Mouse (Mus musculus): ENCODE data around the gene Shc4. TPM values are rescaled to one million over a fixed set of nuclear protein-coding genes. Genes with fewer than 3 reads are reported as not detected.

Shc4 gene
- polyA plus RNA-seq, 1 experiment from 2014 or later, result 2.8 TPM

DNA sequence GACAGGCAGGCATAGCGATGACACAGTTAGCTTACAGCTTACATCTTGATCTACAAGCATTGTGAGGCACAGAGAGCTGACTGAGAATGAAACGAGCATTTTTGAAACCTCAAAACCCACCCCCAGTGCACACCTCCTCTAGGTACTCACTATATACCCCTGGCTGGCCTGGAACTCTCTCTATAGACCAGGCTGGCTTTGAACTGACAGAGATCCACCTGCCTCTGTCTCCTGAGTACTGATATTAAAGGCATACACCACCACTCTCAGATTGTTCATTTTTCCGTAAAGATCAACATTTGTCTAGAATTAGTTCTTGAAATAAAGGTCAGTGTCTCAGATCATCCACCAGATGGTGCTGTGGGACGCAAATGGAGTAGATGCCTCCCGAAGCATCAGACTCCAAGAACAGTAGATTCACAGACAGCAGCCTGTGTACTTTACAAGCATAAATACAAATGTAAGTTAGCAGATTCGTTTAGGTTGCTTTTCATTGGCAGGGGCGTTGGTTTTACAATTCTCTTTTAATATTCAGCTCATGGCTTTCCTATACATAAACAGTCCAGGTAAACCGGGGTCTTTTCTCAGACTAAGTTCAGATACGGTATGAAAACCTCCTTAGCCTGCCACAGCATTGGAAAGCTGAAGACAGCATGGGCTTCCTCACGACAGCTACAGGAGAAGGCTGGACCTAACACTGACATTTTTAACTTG is 64.0 kb downstream of the Shc4 start:
- Histone ChIP-seq H3K9me3 (no peaks in the 10 kb centered on the region), H3K4me1 (replicated peaks) (peaks cover 16% of the 10 kb centered on the region), H3K27ac (no peak overlapping the region), H3K9ac (peak overlapping the region; percentile 35; the same call in 1 of the 2 replicates), H3K27me3 (peaks cover 6% of the 10 kb centered on the region; the same call in 1 of the 2 replicates), H3K4me3 (peak overlapping the region; percentile 23), H3K4me2 (peak overlapping the region; percentile 48), H3K36me3 (no peaks in the 10 kb centered on the region)
- peak; percentile 74 for ATAC-seq (ENCODE audit: low FRiP score)
- 18% methylated on average over 10 of the region's 10 CpGs for WGBS

- H3K4me1 ChIP-seq (replicated peaks), result peaks cover under 1% of the 10 kb centered on the region; the same call in 1 of the 2 replicates
- H3K4me2 ChIP-seq, result no peak overlapping the region
- ATAC-seq (ENCODE audit: low FRiP score), result no peak
- no peak overlapping the region for H3K9ac ChIP-seq
- H3K27me3 ChIP-seq, result no peaks in the 10 kb centered on the region
- 91% methylated on average over 9 of the region's 9 CpGs for WGBS
- H3K4me3 ChIP-seq, result no peak overlapping the region
- H3K36me3 ChIP-seq, result no peaks in the 10 kb centered on the region
- H3K9me3 ChIP-seq, result no peaks in the 10 kb centered on the region
- H3K27ac ChIP-seq, result no peak overlapping the region
These were observed 68.6 kb downstream of the Shc4 start for GRCm38 (mm10) chr2:125655391-125655790.

DNA sequence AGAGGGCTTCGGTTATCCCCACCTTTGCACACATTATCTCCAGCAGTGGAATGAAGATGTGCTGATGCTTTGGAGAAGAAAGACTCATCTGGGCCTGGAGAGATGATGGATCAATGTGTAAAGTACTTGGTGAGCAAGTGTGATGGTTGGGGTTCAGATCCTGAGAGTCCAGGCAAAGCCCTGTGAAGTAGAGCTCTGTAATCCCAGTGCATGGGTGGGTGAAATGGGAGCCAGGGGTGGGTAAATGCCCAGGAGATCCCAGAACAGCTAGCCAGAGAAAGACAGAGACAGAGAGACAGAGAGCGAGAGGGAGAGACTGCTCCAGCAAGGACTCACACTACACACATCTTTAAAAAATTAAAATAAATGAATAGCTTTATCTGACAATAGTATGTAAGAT is 70.7 kb downstream of the Shc4 start:
- Histone ChIP-seq H3K27me3 (no peaks in the 10 kb centered on the region), H3K9ac (no peak overlapping the region), H3K36me3 (no peaks in the 10 kb centered on the region), H3K4me2 (no peak overlapping the region), H3K9me3 (no peaks in the 10 kb centered on the region), H3K4me1 (replicated peaks) (no peaks in the 10 kb centered on the region), H3K4me3 (no peak overlapping the region), H3K27ac (no peak overlapping the region)
- 95% methylated on average over 2 of the region's 2 CpGs for WGBS
- ATAC-seq (ENCODE audit: low FRiP score), result no peak

GRCm38 (mm10) chr2:125651563-125651962 is 72.4 kb downstream of the Shc4 start:
- Histone ChIP-seq H3K9ac (no peak overlapping the region), H3K4me3 (no peak overlapping the region), H3K4me2 (no peak overlapping the region), H3K36me3 (no peaks in the 10 kb centered on the region), H3K27me3 (no peaks in the 10 kb centered on the region), H3K27ac (no peak overlapping the region), H3K4me1 (replicated peaks) (no peaks in the 10 kb centered on the region), H3K9me3 (no peaks in the 10 kb centered on the region)
- no peak for ATAC-seq (ENCODE audit: low FRiP score)
- WGBS, result 57% methylated on average over 8 of the region's 8 CpGs

DNA sequence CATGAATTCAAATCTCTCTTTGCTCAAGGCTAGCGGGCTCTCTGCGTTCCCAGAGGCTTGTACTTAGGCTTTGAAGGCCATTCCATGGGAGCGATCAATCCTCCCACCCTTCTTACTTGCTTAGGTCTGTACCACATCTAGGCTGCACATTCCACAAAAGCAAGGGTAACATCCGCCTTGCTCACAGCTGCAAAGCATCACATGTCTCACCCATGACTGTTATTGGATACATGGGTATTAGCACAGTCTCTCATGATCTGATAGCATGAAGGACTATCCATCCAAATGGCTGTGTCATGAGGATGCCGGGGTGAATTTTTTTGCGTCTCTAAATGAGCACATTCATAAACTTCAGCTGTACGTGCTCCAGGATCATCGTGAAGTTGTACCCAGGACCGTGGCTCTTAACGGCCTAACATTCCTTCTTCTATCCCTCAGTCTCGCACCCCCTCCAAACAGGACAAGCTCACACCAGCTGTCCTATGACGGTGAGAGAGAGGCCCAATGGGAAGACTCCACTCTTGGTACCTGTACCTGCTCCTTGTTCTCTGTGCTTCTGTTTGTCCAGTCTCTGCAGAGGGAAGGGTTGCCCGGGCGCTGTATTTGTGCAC is 73.1 kb downstream of the Shc4 start:
- Histone ChIP-seq H3K9ac (no peak overlapping the region), H3K4me1 (replicated peaks) (no peaks in the 10 kb centered on the region), H3K4me3 (no peak overlapping the region), H3K27ac (no peak overlapping the region), H3K9me3 (no peaks in the 10 kb centered on the region), H3K36me3 (no peaks in the 10 kb centered on the region), H3K4me2 (no peak overlapping the region), H3K27me3 (no peaks in the 10 kb centered on the region)
- 94% methylated on average over 14 of the region's 14 CpGs for WGBS
- no peak for ATAC-seq (ENCODE audit: low FRiP score)

DNA sequence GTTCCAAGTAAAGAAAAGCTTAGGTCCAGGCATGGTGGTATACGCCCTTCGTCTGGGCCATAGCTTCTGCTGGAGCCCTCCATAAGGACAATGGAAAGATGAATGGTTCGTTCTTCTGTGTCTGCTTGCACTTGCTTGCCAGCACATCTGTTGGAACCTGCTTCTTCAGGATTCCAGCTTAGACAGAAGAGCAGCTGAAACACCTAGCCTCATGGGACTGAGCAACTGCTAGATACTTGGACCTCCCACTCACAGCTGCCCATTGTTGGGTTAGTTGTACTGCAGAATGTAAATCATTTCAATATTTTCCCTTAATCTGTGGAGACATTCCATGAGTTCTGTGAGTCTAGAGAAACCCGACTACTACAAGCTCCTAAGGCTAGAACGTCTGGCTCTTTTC is 73.9 kb downstream of the Shc4 start:
- WGBS, result 90% methylated on average over 5 of the region's 5 CpGs
- H3K9ac ChIP-seq, result no peak overlapping the region
- no peak overlapping the region for H3K27ac ChIP-seq
- no peak overlapping the region for H3K4me2 ChIP-seq
- no peak overlapping the region for H3K4me3 ChIP-seq
- 0 out of 2 replicates have a peak, but pooled peaks cover 4% of the 10 kb centered on the region for H3K4me1 ChIP-seq (replicated peaks)
- no peaks in the 10 kb centered on the region for H3K27me3 ChIP-seq
- no peak for ATAC-seq (ENCODE audit: low FRiP score)
- H3K36me3 ChIP-seq, result no peaks in the 10 kb centered on the region
- H3K9me3 ChIP-seq, result no peaks in the 10 kb centered on the region

GRCm38 (mm10) chr2:125644912-125645311 is 79.0 kb downstream of the Shc4 start:
- 56% methylated on average over 6 of the region's 6 CpGs for WGBS
- H3K9me3 ChIP-seq, result no peaks in the 10 kb centered on the region
- no peaks in the 10 kb centered on the region for H3K36me3 ChIP-seq
- no peak overlapping the region for H3K4me3 ChIP-seq
- H3K9ac ChIP-seq, result no peak overlapping the region
- H3K27ac ChIP-seq, result no peak overlapping the region
- no peaks in the 10 kb centered on the region for H3K27me3 ChIP-seq
- H3K4me2 ChIP-seq, result no peak overlapping the region
- ATAC-seq (ENCODE audit: low FRiP score), result no peak
- H3K4me1 ChIP-seq (replicated peaks), result 0 out of 2 replicates have a peak, but pooled peaks cover 6% of the 10 kb centered on the region

GRCm38 (mm10) chr2:125637331-125637730 is 86.6 kb downstream of the Shc4 start:
- Histone ChIP-seq H3K9ac (no peak overlapping the region), H3K4me3 (no peak overlapping the region), H3K4me1 (replicated peaks) (no peaks in the 10 kb centered on the region), H3K36me3 (no peaks in the 10 kb centered on the region), H3K9me3 (no peaks in the 10 kb centered on the region), H3K4me2 (no peak overlapping the region), H3K27me3 (no peaks in the 10 kb centered on the region), H3K27ac (no peak overlapping the region)
- ATAC-seq (ENCODE audit: low FRiP score), result no peak
- 81% methylated on average over 7 of the region's 7 CpGs for WGBS

DNA sequence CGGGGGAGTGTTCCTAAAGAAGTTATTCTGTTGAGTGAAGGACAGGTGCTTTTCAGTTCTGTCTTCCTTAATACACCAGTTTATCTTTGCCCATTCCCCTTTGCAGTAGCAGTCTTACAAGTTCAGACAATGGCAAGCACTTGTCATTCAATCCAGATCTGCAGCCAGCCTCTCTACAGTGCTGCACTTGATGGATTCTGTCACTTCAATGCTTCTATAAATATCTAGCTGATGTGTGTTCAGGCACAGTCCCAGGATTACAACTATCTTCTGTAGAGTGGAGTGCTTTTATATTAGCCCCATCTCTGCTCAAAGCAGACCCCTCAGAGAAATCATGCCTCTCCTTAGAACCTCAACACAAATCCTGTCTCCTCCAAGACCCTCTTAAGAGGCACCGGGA is 93.9 kb downstream of the Shc4 start:
- no peak overlapping the region for H3K4me2 ChIP-seq
- H3K36me3 ChIP-seq, result no peaks in the 10 kb centered on the region
- no peak overlapping the region for H3K9ac ChIP-seq
- WGBS, result 94% methylated on average over 2 of the region's 2 CpGs
- no peaks in the 10 kb centered on the region for H3K9me3 ChIP-seq
- H3K27ac ChIP-seq, result no peak overlapping the region
- ATAC-seq (ENCODE audit: low FRiP score), result no peak
- H3K4me3 ChIP-seq, result no peak overlapping the region
- H3K27me3 ChIP-seq, result no peaks in the 10 kb centered on the region
- H3K4me1 ChIP-seq (replicated peaks), result 0 out of 2 replicates have a peak, but pooled peaks cover 5% of the 10 kb centered on the region

- no peak for ATAC-seq (ENCODE audit: low FRiP score)
- H3K36me3 ChIP-seq, result no peaks in the 10 kb centered on the region
- 91% methylated on average over 6 of the region's 6 CpGs for WGBS
These were observed 95.5 kb downstream of the Shc4 start for GRCm38 (mm10) chr2:125628487-125628886.

DNA sequence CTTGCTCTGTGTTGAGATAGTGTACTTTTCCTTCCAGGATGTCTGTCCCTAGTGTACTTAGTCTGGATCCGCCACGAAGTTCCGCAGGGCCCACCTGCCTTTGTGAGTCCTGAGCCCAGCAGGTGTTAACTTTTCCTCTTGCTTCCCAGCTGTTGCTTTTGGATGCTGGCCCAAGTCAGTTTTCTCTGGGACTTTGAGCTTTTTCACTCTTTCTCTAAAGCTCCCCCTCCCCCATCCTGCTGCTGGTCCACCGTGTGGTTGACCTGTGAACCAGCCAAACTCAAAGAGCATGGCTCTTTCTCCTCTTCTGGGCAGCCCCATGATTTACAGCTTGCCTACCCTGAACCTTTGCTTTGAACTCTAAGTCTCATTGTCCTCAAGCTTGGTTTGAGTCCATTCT is 97.4 kb downstream of the Shc4 start:
- Histone ChIP-seq H3K9me3 (no peaks in the 10 kb centered on the region), H3K36me3 (no peaks in the 10 kb centered on the region), H3K4me1 (replicated peaks) (peaks cover 22% of the 10 kb centered on the region), H3K4me3 (no peak overlapping the region), H3K27ac (no peak overlapping the region), H3K27me3 (no peaks in the 10 kb centered on the region), H3K9ac (no peak overlapping the region), H3K4me2 (no peak overlapping the region)
- ATAC-seq (ENCODE audit: low FRiP score), result no peak
- 77% methylated on average over 4 of the region's 4 CpGs for WGBS

More at GRCm38 (mm10) chr2:125628487-125628886, 95.5 kb downstream of the Shc4 start:
- Histone ChIP-seq H3K9me3 (no peaks in the 10 kb centered on the region), H3K4me2 (no peak overlapping the region), H3K4me3 (no peak overlapping the region), H3K9ac (no peak overlapping the region), H3K27ac (no peak overlapping the region), H3K27me3 (no peaks in the 10 kb centered on the region), H3K4me1 (replicated peaks) (peaks cover 17% of the 10 kb centered on the region)

GRCm38 (mm10) chr2:125624837-125625351 is 99.1 kb downstream of the Shc4 start, which contains the start of gene Cep152:
Gene Cep152 (minus strand): TSS chr2:125625113.
- no peaks in the 10 kb centered on the region for H3K27me3 ChIP-seq
- peak within 1 kb of the TSS; percentile 64 for H3K4me2 ChIP-seq
- no peaks in the 10 kb centered on the region for H3K9me3 ChIP-seq
- peak within 1 kb of the TSS; percentile 78 for H3K4me3 ChIP-seq
- peak; percentile 99 for ATAC-seq (ENCODE audit: low FRiP score)
- H3K27ac ChIP-seq, result no peak within 1 kb of the TSS
- peak within 1 kb of the TSS; percentile 84 for H3K9ac ChIP-seq
- peaks cover 27% of the 10 kb centered on the region for H3K4me1 ChIP-seq (replicated peaks)
- WGBS, result under 1% methylated on average over 45 of the region's 50 CpGs
- peaks cover 4% of the 10 kb centered on the region; the same call in 1 of the 2 replicates for H3K36me3 ChIP-seq

Data from hindbrain, embryonic 13.5 days (tissue).